Mouse (Mus musculus) forebrain, embryonic 13.5 days (tissue): Measurements from ENCODE around the gene Cd33. TPM values are rescaled to one million over a fixed set of nuclear protein-coding genes. Genes with fewer than 3 reads are reported as not detected.

Experiments
- polyA plus RNA-seq: library from polyadenylated mRNA; unstranded; fragments of >200 nt; fragmentation: Nextera tagmentation; extraction: Ambion mirVana; gene quantifications from 2 replicates; pipeline ENCODE4 v1.2.1, GENCODE M21; 2015

Gene Cd33
- polyA plus RNA-seq, 1 experiment from 2014 or later = 1.5 TPM

Other genes starting within 250 kb of the Cd33 start
- 13.7 and 15.6 TPM in 2 replicates for gene Zfp715, start 231.1 kb downstream of the Cd33 start, polyA plus RNA-seq
- not detected in 2 replicates for gene Siglecf, start 193.1 kb downstream of the Cd33 start, polyA plus RNA-seq
- gene Siglecg, start 136.2 kb downstream of the Cd33 start, polyA plus RNA-seq = not detected in 2 replicates
- not detected in 2 replicates for gene Lim2, start 116.8 kb downstream of the Cd33 start, polyA plus RNA-seq
- not detected in 2 replicates for gene Nkg7, start 107.4 kb downstream of the Cd33 start, polyA plus RNA-seq
- not detected in 2 replicates for gene Cldnd2, start 103.6 kb downstream of the Cd33 start, polyA plus RNA-seq
- 152 and 167 TPM in 2 replicates for gene Etfb, start 100.3 kb downstream of the Cd33 start, polyA plus RNA-seq
- gene Gm45233, start 100.3 kb downstream of the Cd33 start, polyA plus RNA-seq = 0.26 and 0.47 TPM in 2 replicates
- gene Vsig10l, start 81.3 kb downstream of the Cd33 start, polyA plus RNA-seq = 4.2 and 4.9 TPM in 2 replicates
- 3.7 and 4.9 TPM in 2 replicates for gene Iglon5, start 54.4 kb downstream of the Cd33 start, polyA plus RNA-seq
- gene 4931406B18Rik, start 38.5 kb downstream of the Cd33 start, polyA plus RNA-seq = not detected in 2 replicates
- 8.8 and 9.4 TPM in 2 replicates for gene Zfp658, start 17.8 kb upstream of the Cd33 start, polyA plus RNA-seq
- gene Zfp719, start 35.2 kb upstream of the Cd33 start, polyA plus RNA-seq = 13.2 and 16.0 TPM in 2 replicates
- 0.37 and 0.67 TPM in 2 replicates for gene Zfp819, start 62.7 kb upstream of the Cd33 start, polyA plus RNA-seq
- gene Ceacam18, start 90.3 kb upstream of the Cd33 start, polyA plus RNA-seq = not detected in 2 replicates
- gene Siglece, start 115.7 kb upstream of the Cd33 start, polyA plus RNA-seq = 0.17 and 0.28 TPM in 2 replicates
- gene Ctu1, start 127.6 kb upstream of the Cd33 start, polyA plus RNA-seq = 20.2 and 23.1 TPM in 2 replicates
- gene Klk14, start 146.0 kb upstream of the Cd33 start, polyA plus RNA-seq = not detected in 2 replicates
- not detected in 2 replicates for gene Klk13, start 168.1 kb upstream of the Cd33 start, polyA plus RNA-seq
- not detected in 2 replicates for gene Klk12, start 224.5 kb upstream of the Cd33 start, polyA plus RNA-seq
- not detected in 2 replicates for gene Klk11, start 230.2 kb upstream of the Cd33 start, polyA plus RNA-seq
- not detected in 2 replicates for gene Klk10, start 236.6 kb upstream of the Cd33 start, polyA plus RNA-seq
- gene Klk9, start 247.5 kb upstream of the Cd33 start, polyA plus RNA-seq = not detected in 2 replicates